Mouse (Mus musculus): Measurements from ENCODE around the gene Myo1g. TPM values are rescaled to one million over a fixed set of nuclear protein-coding genes. Genes with fewer than 3 reads are reported as not detected.

Gene Myo1g
- polyA plus RNA-seq, 1 experiment, result 0.04 TPM

DNA sequence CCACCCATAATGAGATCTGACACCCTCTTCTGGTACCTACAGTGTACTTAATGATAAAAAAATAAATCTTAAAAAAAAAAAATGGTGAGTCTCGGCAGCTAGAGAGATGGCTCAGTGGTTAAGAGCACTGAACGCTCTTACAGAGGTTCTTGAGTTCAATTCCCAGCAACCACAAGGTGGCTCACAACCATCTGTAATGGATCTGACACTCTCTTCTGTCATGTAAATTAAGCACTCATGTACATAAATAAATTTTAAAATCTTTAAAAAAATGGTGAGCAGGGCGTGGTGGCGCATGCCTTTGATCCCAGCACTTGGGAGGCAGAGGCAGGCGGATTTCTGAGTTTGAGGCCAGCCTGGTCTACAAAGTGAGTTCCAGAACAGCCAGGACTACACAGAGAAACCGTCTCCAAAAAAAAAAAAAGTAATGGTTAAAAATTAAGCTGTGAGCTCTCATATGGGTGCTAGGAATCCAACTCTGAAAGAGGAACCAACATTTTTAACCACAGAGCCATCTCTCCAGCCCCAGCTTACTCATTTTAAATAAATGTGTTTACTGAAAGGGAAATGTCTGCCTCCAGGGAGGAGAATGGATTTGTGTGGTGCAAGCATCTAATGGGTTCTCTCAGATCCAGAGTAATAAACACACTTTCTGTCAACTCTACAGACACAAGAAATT lies 57.5 kb downstream of the Myo1g start:
- TF ChIP-seq USF1 (IDR thresholded peaks at IDR 0.05; ENCODE audit: low read depth) (no peak), CEBPB (IDR thresholded peaks at IDR 0.05; ENCODE audit: low read depth) (no peak), MYOG (IDR thresholded peaks at IDR 0.05; ENCODE audit: control insufficient read depth, extremely low read depth, insufficient read length) (no peak), MYOD1 (IDR thresholded peaks at IDR 0.05; ENCODE audit: control insufficient read depth, insufficient read length, low read depth) (no peak), CTCF (IDR thresholded peaks at IDR 0.05; ENCODE audit: control insufficient read depth, insufficient read depth, insufficient read length) (no peak), MAX (IDR thresholded peaks at IDR 0.05) (no peak), FOSL1 (IDR thresholded peaks at IDR 0.05; ENCODE audit: insufficient read depth, low read length, poor library complexity, severe bottlenecking) (no peak)
- Histone ChIP-seq H3K79me3 (ENCODE audit: low read depth) (peaks cover 20% of the 10 kb centered on the region), H3K36me3 (ENCODE audit: control insufficient read depth, insufficient read depth) (peaks cover 37% of the 10 kb centered on the region), H3K4me3 (ENCODE audit: insufficient read depth, poor library complexity, severe bottlenecking) (no peak overlapping the region), H3K79me2 (ENCODE audit: control insufficient read depth, insufficient read depth) (peaks cover 29% of the 10 kb centered on the region), H3K27me3 (ENCODE audit: control insufficient read depth, insufficient read depth, insufficient read length) (no peaks in the 10 kb centered on the region), H3ac (ENCODE audit: control insufficient read depth, insufficient read length, low read depth) (no peak overlapping the region)

Small RNAs within 50 kb of the gene (microRNA-seq; reads per million reads assigned to microRNA genes)
- not detected for gene Gm22123 (ENCODE audit: borderline microRNAs expressed)

Other genes starting within 250 kb of the Myo1g start
- gene Tmed4, start 246.1 kb downstream of the Myo1g start, polyA plus RNA-seq (2012; fragmentation: generic; extraction: Trizol), result 58.0 TPM
- 102 TPM for gene Ogdh, start 229.3 kb downstream of the Myo1g start, polyA plus RNA-seq (2012; fragmentation: generic; extraction: Trizol)
- gene Zmiz2, start 131.9 kb downstream of the Myo1g start, polyA plus RNA-seq (2012; fragmentation: generic; extraction: Trizol), result 33.0 TPM
- 4,929 TPM for gene Ppia, start 105.5 kb downstream of the Myo1g start, polyA plus RNA-seq (2012; fragmentation: generic; extraction: Trizol)
- gene H2afv, start 76.5 kb downstream of the Myo1g start, polyA plus RNA-seq (2012; fragmentation: generic; extraction: Trizol), result 153 TPM
- gene Purb, start 45.0 kb downstream of the Myo1g start, polyA plus RNA-seq (2012; fragmentation: generic; extraction: Trizol), result 41.0 TPM
- gene Ccm2, start 25.9 kb upstream of the Myo1g start, polyA plus RNA-seq (2012; fragmentation: generic; extraction: Trizol), result 90.7 TPM
- gene Nacad, start 85.1 kb upstream of the Myo1g start, polyA plus RNA-seq (2012; fragmentation: generic; extraction: Trizol), result 0.96 TPM
- 116 TPM for gene Tbrg4, start 105.1 kb upstream of the Myo1g start, polyA plus RNA-seq (2012; fragmentation: generic; extraction: Trizol)
- gene Wap, start 117.7 kb upstream of the Myo1g start, polyA plus RNA-seq (2012; fragmentation: generic; extraction: Trizol), result not detected
- gene Ramp3, start 137.6 kb upstream of the Myo1g start, polyA plus RNA-seq (2012; fragmentation: generic; extraction: Trizol), result 0.05 TPM

All from C2C12 (cell line).